Mouse (Mus musculus): ENCODE measurements at regions not wholly inside any gene's neighbourhood (a gene's known extent, or its start where the extent isn't known, plus 50 kb on each side); places are given as distances from the start of the nearest gene placed in this dataset.

DNA sequence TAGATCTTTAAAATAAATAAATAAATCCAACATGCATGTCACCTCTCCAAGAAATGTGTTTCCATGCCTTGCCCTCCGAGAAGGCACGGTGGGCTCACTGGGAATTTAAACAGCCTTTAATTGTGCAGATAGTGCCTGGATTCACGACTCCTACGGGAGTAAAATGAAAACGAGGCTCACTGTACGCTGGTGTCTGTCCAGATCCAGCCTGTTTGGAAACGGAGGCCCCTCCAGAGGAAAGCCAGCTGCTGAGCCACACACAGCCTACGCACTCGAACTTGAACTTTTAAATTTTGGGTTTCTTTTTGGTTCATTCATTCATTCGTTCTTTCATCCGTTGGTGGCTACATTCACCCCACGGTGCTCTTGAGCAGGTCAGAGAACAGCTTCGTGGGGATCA lies 175.1 kb upstream of the Dyrk2 start:
- Histone ChIP-seq H3K27me3 (ENCODE audit: insufficient read depth, poor library complexity, severe bottlenecking) (no peaks in the 10 kb centered on the region), H3K4me3 (no peak overlapping the region), H3K4me1 (replicated peaks) (peaks cover 14% of the 10 kb centered on the region), H3K27ac (no peak overlapping the region), H3K36me3 (no peaks in the 10 kb centered on the region), H3K9me3 (no peaks in the 10 kb centered on the region)
- no peak for DNase-seq (ENCODE audit: low spot score)
- WGBS: 89% methylated on average over 13 of the region's 13 CpGs

DNA sequence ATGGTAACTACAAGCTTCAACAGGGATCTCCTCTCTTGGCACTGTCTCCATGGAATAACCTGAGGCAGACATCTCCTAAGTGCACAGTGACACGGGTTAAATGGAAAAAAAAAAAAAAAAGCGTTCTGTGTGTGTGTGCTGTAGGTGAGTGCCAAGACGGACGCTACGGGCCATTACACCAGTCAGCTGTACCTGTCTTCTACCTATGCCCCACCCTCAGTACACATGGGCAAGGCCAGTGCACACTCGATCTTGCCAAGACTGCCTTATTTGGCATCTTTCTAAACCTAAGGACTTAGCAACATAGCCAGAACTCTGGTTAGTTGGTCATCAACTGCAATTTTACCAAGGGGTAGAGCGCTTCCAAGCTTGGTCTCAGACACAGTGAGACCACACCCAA lies 173.1 kb upstream of the Dyrk2 start:
- no peaks in the 10 kb centered on the region for H3K36me3 ChIP-seq
- 91% methylated on average over 7 of the region's 7 CpGs for WGBS
- no peak overlapping the region for H3K27ac ChIP-seq

DNA sequence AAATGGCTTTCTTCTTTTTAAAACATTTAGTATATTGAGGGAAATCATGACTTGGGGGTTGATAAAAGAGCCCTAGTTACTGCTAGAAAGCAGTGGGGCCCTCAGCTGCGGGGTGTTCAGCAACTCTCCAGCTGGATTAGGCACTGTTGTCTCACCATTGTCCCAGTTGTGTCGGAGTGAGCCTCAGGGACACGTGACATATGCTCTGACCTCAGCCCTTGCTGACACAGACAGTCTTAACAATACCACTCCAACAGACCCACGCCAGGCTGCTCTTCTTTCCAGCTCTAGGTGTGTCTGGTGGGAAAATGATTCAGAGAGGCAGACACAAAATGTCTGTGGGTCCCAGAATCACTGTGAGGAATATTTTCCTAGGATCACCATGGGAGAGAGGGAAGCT lies 170.2 kb upstream of the Dyrk2 start:
- peaks cover 20% of the 10 kb centered on the region for H3K4me1 ChIP-seq (replicated peaks)
- no peaks in the 10 kb centered on the region for H3K27me3 ChIP-seq (ENCODE audit: insufficient read depth, poor library complexity, severe bottlenecking)
- H3K27ac ChIP-seq: peak overlapping the region; percentile 59; the same call in 1 of the 2 replicates
- no peak overlapping the region for H3K4me3 ChIP-seq
- H3K9me3 ChIP-seq: no peaks in the 10 kb centered on the region
- DNase-seq (ENCODE audit: low spot score): peak; percentile 26
- WGBS: 21% methylated on average over 4 of the region's 4 CpGs
- no peaks in the 10 kb centered on the region for H3K36me3 ChIP-seq

More for the DNA sequence above, 173.1 kb upstream of the Dyrk2 start:
- H3K27me3 ChIP-seq (ENCODE audit: insufficient read depth, poor library complexity, severe bottlenecking): no peaks in the 10 kb centered on the region
- no peak overlapping the region for H3K4me3 ChIP-seq
- H3K4me1 ChIP-seq (replicated peaks): peaks cover 20% of the 10 kb centered on the region
- no peak for DNase-seq (ENCODE audit: low spot score)
- H3K9me3 ChIP-seq: no peaks in the 10 kb centered on the region

DNA sequence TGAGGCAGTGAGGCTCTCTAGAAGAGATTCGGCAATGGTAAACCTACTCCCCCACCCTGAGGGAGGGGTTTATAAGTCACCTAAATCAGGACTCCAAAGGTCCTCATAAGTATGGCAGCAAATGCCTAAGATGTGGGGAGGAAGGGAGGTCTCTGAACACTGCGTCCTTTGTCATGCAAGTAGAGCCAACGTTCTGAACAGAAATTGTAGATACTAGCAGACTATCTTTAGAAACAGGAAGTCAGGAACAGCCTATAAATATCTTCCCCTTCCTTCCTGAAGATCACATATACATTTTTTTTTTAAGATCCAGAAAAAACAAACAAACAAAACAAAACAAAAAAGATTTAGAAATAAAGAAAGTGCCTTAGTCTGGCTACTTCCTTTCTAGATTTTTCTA lies 169.7 kb upstream of the Dyrk2 start:
- peaks cover 20% of the 10 kb centered on the region for H3K4me1 ChIP-seq (replicated peaks)
- no peak for DNase-seq (ENCODE audit: low spot score)
- H3K9me3 ChIP-seq: no peaks in the 10 kb centered on the region
- no peak overlapping the region for H3K4me3 ChIP-seq
- peak overlapping the region; percentile 59; the same call in 1 of the 2 replicates for H3K27ac ChIP-seq
- WGBS: 63% methylated on average over 3 of the region's 3 CpGs
- no peaks in the 10 kb centered on the region for H3K27me3 ChIP-seq (ENCODE audit: insufficient read depth, poor library complexity, severe bottlenecking)
- no peaks in the 10 kb centered on the region for H3K36me3 ChIP-seq

DNA sequence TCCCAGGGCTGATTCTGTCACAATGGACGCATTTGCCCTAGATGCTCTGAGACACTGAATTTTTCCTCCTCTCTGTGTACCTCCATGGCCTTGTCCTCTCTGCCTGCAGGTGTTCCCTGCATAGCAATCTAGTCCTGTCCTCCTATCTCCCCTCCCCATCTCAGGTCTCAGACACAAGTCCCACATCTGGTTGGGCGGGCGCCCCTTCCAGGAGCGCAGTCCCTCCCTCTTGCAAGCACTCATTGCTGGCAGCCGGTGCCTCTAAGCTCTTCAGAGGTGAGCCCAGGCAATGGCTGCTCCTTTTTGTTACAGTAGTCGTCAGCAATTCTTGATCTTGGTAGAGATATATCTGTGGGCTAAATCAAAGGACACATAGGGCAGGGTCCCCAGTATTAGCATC lies 169.0 kb upstream of the Dyrk2 start:
- H3K9me3 ChIP-seq: no peaks in the 10 kb centered on the region
- DNase-seq (ENCODE audit: low spot score): no peak
- H3K27me3 ChIP-seq (ENCODE audit: insufficient read depth, poor library complexity, severe bottlenecking): no peaks in the 10 kb centered on the region
- 85% methylated on average over 6 of the region's 6 CpGs for WGBS
- H3K4me1 ChIP-seq (replicated peaks): peaks cover 20% of the 10 kb centered on the region
- no peak overlapping the region for H3K4me3 ChIP-seq
- H3K36me3 ChIP-seq: no peaks in the 10 kb centered on the region
- 0 out of 2 replicates have a peak overlapping the region, but pooled peaks have one; percentile 16 for H3K27ac ChIP-seq

DNA sequence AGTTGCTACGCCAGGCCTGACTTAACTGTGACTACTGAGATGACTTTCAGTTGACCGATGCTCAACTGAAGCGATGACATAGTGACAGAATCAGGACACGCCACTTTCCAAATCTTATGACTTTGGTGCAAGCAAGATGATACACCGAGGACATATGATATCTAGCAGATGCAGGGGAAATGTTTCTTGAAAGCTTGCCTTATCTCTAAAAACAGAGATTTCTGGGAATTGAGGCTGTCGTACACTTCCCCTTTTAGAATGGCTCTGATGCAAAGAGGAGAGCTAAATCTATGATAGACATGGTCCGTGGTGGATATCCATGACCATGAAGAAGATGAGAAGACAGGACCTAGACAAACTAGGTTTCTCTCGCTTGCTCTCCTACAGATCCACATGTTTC lies 167.8 kb upstream of the Dyrk2 start:
- 92% methylated on average over 8 of the region's 8 CpGs for WGBS
- Histone ChIP-seq H3K4me3 (no peak overlapping the region), H3K4me1 (replicated peaks) (peaks cover 20% of the 10 kb centered on the region), H3K9me3 (no peaks in the 10 kb centered on the region), H3K27me3 (ENCODE audit: insufficient read depth, poor library complexity, severe bottlenecking) (no peaks in the 10 kb centered on the region), H3K27ac (no peak overlapping the region), H3K36me3 (no peaks in the 10 kb centered on the region)
- DNase-seq (ENCODE audit: low spot score): no peak

DNA sequence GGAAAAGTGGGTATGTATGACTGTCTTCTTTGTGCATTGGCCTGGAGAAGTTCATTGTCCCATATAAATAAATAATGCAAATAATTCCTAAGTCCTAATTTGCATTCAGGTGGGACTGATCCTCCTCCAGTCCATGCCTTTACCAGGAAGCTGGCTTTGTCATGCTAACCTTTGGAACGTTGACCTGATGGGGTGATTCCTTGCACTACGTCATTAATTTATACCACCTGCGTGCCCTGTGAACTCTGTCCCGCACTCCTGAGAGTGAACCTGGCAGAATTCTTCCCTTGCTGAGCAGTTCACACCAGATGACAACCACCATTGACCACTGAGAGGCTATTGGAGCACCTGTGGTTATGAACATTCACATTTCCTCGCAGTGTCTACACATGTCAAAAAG lies 165.9 kb upstream of the Dyrk2 start:
- DNase-seq (ENCODE audit: low spot score): no peak
- no peak overlapping the region for H3K4me3 ChIP-seq
- H3K9me3 ChIP-seq: no peaks in the 10 kb centered on the region
- no peaks in the 10 kb centered on the region for H3K36me3 ChIP-seq
- WGBS: 86% methylated on average over 5 of the region's 5 CpGs
- H3K27me3 ChIP-seq (ENCODE audit: insufficient read depth, poor library complexity, severe bottlenecking): no peaks in the 10 kb centered on the region
- no peak overlapping the region for H3K27ac ChIP-seq
- H3K4me1 ChIP-seq (replicated peaks): peaks cover 13% of the 10 kb centered on the region

DNA sequence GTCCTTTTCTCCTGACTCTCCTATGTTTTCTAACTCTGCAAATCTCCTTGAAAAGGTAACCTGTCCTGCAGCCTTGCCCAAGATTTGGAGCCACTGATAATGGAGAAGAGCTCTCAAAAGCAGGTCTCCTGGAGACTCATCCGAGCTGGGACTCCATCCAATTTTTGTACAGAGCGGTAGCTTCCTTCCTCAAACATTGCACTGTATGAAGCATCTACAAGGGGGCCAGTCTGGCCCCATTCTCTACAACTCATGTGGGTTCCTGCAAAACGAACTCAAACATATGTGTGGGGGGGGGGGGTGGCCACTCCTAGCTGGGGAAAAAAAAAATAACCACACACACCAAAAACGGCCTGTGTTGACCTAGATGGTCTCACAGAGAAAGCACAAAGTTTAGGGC lies 164.4 kb upstream of the Dyrk2 start:
- H3K4me1 ChIP-seq (replicated peaks): 0 out of 2 replicates have a peak, but pooled peaks cover under 1% of the 10 kb centered on the region
- 82% methylated on average over 4 of the region's 4 CpGs for WGBS
- H3K27ac ChIP-seq: no peak overlapping the region
- no peaks in the 10 kb centered on the region for H3K9me3 ChIP-seq
- no peak overlapping the region for H3K4me3 ChIP-seq
- H3K27me3 ChIP-seq (ENCODE audit: insufficient read depth, poor library complexity, severe bottlenecking): no peaks in the 10 kb centered on the region
- no peak for DNase-seq (ENCODE audit: low spot score)
- H3K36me3 ChIP-seq: no peaks in the 10 kb centered on the region

DNA sequence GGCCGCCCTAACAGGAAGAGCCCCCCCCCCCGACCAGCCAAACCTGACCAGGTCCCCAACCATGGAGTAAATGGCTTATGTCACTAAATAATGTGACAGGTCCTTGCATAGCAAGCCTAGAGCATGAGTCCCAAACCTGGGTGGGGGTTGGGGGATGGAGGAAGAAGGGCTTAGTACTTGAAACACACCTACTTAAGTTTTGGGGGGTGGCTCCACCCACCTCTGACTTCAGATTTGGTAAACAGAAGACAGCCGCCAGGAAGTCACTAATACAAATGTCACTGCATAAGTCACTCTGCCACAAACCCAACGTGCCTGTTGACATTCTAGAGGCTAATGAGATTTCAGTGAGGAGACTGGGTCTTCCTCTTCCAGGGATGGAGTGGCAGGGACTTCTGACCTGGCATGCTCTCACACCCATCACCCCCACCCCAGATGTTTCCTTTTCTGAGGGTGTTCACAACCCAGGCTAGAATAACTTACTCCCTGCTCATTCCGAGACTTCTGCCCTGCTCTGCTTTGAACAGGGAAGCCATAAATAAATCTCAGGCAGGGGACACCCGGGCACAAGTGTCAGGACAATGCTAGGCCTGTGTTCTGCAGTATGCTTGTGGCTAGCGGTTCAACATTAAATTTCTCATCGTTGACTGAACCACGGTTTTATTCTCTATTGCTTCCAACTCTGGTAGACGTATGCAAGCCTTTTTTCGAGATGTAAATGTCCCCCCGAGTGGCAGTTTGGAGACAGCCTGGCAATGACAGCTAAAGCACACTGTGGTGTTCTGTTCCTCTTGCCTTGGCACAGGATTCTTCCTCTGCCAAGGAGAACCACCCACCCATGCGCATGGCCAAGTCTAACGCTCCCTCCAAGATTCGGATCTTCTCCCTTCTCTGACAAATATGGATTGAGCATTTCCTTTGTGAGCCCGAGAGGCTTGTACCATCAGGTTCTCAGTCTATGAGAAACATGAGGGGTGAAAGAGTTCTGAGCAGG lies 161.6 kb upstream of the Dyrk2 start:
- no peaks in the 10 kb centered on the region for H3K27me3 ChIP-seq (ENCODE audit: insufficient read depth, poor library complexity, severe bottlenecking)
- no peaks in the 10 kb centered on the region for H3K9me3 ChIP-seq
- H3K27ac ChIP-seq: no peak overlapping the region
- 86% methylated on average over 16 of the region's 16 CpGs for WGBS
- DNase-seq (ENCODE audit: low spot score): no peak
- H3K36me3 ChIP-seq: no peaks in the 10 kb centered on the region
- H3K4me3 ChIP-seq: no peak overlapping the region
- peaks cover 7% of the 10 kb centered on the region for H3K4me1 ChIP-seq (replicated peaks)

DNA sequence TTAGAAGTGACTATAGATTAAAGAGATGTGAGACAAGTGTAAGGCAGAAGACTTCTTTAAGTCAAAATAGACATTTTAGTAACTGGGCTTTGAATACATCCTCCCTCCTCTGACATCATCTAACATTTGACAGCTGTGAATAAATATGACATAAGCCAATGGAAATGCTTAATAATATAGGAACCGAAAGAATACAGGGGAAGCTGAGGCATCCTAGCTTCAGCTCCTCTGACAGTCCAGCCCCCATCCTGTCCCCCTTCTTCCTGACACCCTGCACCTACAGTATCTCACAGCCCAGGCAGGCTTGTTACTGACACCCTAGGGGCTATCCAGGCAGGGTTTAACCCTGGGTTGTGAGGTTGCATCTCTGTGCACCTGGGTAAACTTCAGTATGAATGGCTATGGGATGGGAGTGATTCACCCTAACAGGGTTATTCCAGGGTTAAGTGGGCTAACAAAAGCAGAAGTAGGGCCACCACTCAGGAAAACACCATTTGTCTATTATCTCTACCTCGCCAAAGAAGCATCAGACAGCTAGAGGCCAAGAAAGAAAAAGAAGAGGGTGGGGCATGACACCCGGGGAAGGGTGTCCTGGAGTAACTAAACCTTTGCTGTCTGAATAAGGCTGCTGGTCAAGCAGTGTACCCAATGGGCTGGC lies 158.6 kb upstream of the Dyrk2 start:
- 74% methylated on average over 3 of the region's 3 CpGs for WGBS
- no peaks in the 10 kb centered on the region for H3K9me3 ChIP-seq
- DNase-seq (ENCODE audit: low spot score): no peak
- peaks cover 11% of the 10 kb centered on the region for H3K4me1 ChIP-seq (replicated peaks)
- no peak overlapping the region for H3K27ac ChIP-seq
- no peaks in the 10 kb centered on the region for H3K36me3 ChIP-seq
- H3K27me3 ChIP-seq (ENCODE audit: insufficient read depth, poor library complexity, severe bottlenecking): no peaks in the 10 kb centered on the region
- H3K4me3 ChIP-seq: no peak overlapping the region

DNA sequence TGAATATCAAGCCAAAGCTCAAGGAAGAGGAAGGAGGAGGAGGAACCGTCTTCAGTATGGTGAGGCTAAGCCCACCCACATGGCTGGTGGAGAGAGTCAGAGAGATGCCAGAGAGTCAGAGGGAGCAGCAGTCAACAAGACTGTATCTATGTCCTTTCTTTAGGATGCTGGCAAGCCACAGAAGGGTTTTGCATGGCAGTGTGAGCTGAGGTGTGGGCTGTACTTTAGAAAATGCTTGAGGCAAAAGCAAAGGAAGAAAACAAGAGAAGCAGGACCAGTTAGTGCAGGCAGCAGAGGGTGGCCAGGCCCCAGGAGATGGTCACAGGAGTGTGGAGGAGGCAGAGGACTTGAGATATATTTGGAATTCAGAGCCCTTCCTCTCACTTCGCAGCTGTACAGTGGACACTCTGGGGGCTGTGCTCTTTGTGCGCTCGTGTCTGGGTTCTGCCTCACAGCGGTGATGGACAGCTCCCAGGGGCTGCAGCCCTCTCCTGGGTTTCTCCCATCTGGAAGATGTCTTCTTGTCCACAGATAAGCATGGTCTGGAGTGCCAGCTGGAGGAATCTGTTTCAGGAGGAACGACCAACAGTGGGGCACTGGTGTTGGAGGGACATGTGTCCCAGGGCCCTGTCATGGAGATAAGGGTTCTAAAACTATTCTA lies 157.4 kb upstream of the Dyrk2 start:
- peaks cover 11% of the 10 kb centered on the region for H3K4me1 ChIP-seq (replicated peaks)
- no peak overlapping the region for H3K27ac ChIP-seq
- H3K4me3 ChIP-seq: no peak overlapping the region
- no peaks in the 10 kb centered on the region for H3K36me3 ChIP-seq
- no peak for DNase-seq (ENCODE audit: low spot score)
- no peaks in the 10 kb centered on the region for H3K27me3 ChIP-seq (ENCODE audit: insufficient read depth, poor library complexity, severe bottlenecking)
- WGBS: 47% methylated on average over 6 of the region's 6 CpGs
- H3K9me3 ChIP-seq: no peaks in the 10 kb centered on the region

DNA sequence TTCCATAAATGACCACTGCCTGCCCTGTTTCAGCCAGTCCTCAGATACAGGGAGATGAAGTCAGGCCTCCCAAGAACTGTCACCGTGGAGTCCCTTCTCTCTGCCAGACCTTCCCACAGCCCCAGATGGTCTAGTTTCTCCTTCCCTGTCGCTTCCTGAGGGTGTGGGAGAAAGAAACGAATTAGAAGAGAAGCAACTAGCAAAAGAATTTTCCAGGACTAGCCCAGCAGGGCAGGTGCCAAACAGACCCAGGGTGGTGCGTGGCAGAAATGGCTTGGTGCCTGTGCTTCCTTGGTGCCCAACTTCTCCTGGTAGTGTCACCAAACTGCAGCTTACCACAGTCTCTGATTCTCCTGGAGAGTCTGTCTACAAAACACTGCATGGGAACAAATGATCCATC lies 156.3 kb upstream of the Dyrk2 start:
- Histone ChIP-seq H3K27ac (no peak overlapping the region), H3K4me3 (no peak overlapping the region), H3K27me3 (ENCODE audit: insufficient read depth, poor library complexity, severe bottlenecking) (no peaks in the 10 kb centered on the region), H3K36me3 (no peaks in the 10 kb centered on the region), H3K4me1 (replicated peaks) (peaks cover 11% of the 10 kb centered on the region), H3K9me3 (no peaks in the 10 kb centered on the region)
- WGBS: 76% methylated on average over 4 of the region's 4 CpGs
- DNase-seq (ENCODE audit: low spot score): no peak

DNA sequence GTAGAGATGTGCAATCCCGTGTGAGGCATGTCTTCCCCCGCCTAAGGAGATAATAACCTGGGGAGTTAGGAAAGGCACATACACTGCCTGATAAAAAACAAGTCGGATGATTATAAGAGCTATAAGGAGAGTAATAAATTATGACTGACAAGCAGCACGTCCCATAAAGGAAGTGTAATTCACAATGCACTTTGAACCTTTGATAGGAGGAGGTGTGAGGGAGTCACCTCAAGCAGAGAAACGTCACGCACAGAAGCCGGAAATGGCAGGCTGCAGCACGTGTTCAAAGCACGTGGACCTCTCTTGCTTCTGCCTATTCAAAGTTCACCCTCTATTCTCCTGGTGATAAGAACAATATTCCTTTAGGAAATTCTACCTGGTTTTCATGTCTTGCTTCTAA lies 154.4 kb upstream of the Dyrk2 start:
- Histone ChIP-seq H3K36me3 (no peaks in the 10 kb centered on the region), H3K9me3 (no peaks in the 10 kb centered on the region), H3K27ac (no peak overlapping the region), H3K4me3 (no peak overlapping the region), H3K27me3 (ENCODE audit: insufficient read depth, poor library complexity, severe bottlenecking) (no peaks in the 10 kb centered on the region), H3K4me1 (replicated peaks) (peaks cover 11% of the 10 kb centered on the region)
- 84% methylated on average over 9 of the region's 9 CpGs for WGBS
- DNase-seq (ENCODE audit: low spot score): no peak
